Mouse (Mus musculus): ENCODE data around the gene Gm20388.

Gm20388 gene

GRCm38 (mm10) chr8:123877865-123878264, 3967.2 kb downstream of the Gm20388 start:
- no peak for DNase-seq

GRCm38 (mm10) chr8:123880271-123880670, 3969.6 kb downstream of the Gm20388 start:
- DNase-seq, result no peak

- no peak for DNase-seq
Measured at GRCm38 (mm10) chr8:123880821-123881350, 3970.2 kb downstream of the Gm20388 start.

GRCm38 (mm10) chr8:123882412-123882811, 3971.8 kb downstream of the Gm20388 start:
- no peak for DNase-seq

GRCm38 (mm10) chr8:123883094-123883493, 3972.5 kb downstream of the Gm20388 start:
- DNase-seq, result no peak

GRCm38 (mm10) chr8:123884721-123885565, 3974.3 kb downstream of the Gm20388 start:
- no peak for DNase-seq

GRCm38 (mm10) chr8:123887163-123887562, 3976.5 kb downstream of the Gm20388 start:
- DNase-seq, result no peak

- no peak for DNase-seq
Measured at GRCm38 (mm10) chr8:123887956-123888355, 3977.3 kb downstream of the Gm20388 start.

- DNase-seq, result no peak
Measured at GRCm38 (mm10) chr8:123889797-123890196, 3979.2 kb downstream of the Gm20388 start.

- DNase-seq, result peak; percentile 42
Measured at GRCm38 (mm10) chr8:123891271-123891670, 3980.6 kb downstream of the Gm20388 start.

- no peak for DNase-seq
Measured at GRCm38 (mm10) chr8:123891883-123892585, 3981.4 kb downstream of the Gm20388 start.

- no peak for DNase-seq
Measured at GRCm38 (mm10) chr8:123892586-123893155, 3982.0 kb downstream of the Gm20388 start.

- no peak for DNase-seq
Measured at GRCm38 (mm10) chr8:123893413-123893812, 3982.8 kb downstream of the Gm20388 start.

- DNase-seq, result no peak
Measured at GRCm38 (mm10) chr8:123894502-123895097, 3984.0 kb downstream of the Gm20388 start, which contains the start of gene Acta1. Gene Acta1 (minus strand): TSS chr8:123894751.

- DNase-seq, result no peak
Measured at GRCm38 (mm10) chr8:123895230-123895629, 3984.6 kb downstream of the Gm20388 start.

GRCm38 (mm10) chr8:123895680-123896365, 3985.2 kb downstream of the Gm20388 start:
- no peak for DNase-seq

- no peak for DNase-seq
Measured at GRCm38 (mm10) chr8:123896366-123896761, 3985.7 kb downstream of the Gm20388 start.

GRCm38 (mm10) chr8:123896774-123897173, 3986.1 kb downstream of the Gm20388 start:
- DNase-seq, result no peak

- no peak for DNase-seq
Measured at GRCm38 (mm10) chr8:123898576-123898975, 3987.9 kb downstream of the Gm20388 start.

GRCm38 (mm10) chr8:123899366-123899765, 3988.7 kb downstream of the Gm20388 start:
- DNase-seq, result peak; percentile 20

GRCm38 (mm10) chr8:123902653-123903052, 3992.0 kb downstream of the Gm20388 start:
- DNase-seq, result no peak

GRCm38 (mm10) chr8:123907604-123908003, 3997.0 kb downstream of the Gm20388 start:
- no peak for DNase-seq
